Mouse (Mus musculus) thymus, postnatal 25 days (tissue): ENCODE data around the gene Macrod1.
A peak's percentile ranks its signal among the peaks of the same experiment; 100 is the strongest.
"Not testable (repeated sequence)": the region's sequence is repeated elsewhere in the genome, so short reads cannot be mapped to it uniquely, and the experiment has no call there.

Experiments
- DNase-seq: peaks from one replicate; pipeline ENCODE4 v3.0.0; 2022

Gene Macrod1

DNA sequence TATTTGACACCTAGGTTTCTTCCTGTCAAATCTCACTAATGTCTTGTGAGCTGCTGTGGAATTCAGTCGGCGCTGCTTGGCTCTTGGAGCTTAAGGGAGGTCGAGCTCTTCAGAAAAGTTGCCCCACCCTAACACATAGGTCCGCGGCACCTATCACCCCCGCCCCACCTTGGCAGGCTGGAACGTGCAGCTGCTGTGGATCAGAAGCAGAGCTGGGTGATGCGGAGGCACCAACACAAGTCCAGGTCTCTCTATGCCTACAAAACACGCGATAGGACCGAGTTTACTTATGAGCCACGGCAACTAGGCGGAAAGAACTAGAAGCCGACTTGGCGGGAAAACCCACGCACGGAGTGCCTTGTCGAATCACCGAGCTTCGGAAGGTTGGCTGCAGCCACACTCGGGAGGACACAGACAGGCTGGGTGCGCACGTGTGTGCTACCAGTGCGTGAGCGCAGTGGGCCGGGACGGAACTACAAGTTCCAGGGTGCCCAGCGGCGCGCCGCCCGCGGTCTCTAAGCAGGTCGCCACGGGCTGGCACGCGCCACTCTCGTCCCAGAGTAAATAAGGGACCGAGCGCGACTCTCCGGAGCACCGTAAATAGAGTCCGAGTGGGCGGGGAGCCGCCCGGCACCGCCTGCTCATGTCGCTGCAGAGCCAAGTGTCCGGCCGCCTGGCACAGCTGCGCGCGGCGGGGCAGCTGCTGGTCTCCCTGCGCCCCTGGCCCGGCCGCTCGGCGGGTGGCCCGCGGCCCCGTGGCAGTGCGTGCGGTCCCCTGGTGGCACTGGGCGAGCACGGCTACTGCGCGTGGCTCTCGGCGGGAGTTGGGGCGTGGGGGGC lies at the start of gene Macrod1:
TSS of gene Macrod1 (plus strand) at position 563 of the 840 bp plus-strand sequence.
- DNase-seq: peak; percentile 77

DNA sequence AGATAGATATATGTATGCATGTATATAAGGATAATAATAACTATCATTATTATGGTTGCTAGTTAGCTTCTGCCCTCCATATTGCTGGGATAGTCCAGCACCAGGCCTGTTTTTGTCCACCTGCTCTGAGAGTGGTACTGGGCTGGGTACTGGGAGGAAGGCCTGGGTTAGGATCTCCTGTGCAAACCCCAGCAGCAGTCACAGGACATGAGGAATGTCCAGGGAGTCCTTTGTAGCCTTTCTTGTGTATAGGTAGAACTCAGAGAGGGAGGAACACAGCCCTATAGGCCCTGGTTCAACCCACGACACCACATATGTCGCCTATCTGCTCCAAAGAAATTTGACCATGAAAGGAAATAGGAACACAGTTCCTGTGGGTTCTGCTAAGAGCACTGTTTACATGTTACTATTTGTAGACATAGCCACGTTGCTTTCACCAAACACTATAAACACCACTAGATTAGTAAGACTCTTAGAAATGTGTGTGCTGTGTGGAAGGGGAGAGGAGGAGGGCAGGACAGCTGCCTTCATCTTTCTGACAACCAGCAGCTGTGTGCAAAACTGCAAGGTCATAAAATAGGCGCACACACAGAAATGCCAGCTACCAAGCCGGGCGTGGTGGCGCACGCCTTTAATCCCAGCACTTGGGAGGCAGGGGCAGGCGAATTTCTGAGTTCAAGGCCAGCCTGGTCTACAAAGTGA lies 49.6 kb upstream of the Macrod1 start:
- DNase-seq: no peak

DNA sequence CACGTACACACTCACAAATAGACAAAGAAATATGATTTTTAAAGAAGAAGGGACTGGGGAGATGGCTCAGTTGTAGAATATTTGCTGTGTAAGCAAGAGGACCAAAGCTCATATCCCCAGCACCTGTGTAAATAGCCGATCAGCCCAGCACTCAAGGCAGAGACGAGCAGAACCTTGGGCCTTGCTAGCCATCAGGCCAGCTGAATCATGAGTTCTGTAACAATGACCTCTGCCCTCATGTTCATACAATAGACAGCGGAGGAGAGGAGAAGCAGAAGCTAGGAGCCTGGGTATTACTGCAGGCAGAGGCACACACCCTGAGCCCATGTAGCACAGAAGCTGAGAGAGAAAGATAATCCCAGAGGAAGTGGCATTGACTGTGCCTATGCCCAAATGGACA lies 44.2 kb upstream of the Macrod1 start:
- DNase-seq: no peak

DNA sequence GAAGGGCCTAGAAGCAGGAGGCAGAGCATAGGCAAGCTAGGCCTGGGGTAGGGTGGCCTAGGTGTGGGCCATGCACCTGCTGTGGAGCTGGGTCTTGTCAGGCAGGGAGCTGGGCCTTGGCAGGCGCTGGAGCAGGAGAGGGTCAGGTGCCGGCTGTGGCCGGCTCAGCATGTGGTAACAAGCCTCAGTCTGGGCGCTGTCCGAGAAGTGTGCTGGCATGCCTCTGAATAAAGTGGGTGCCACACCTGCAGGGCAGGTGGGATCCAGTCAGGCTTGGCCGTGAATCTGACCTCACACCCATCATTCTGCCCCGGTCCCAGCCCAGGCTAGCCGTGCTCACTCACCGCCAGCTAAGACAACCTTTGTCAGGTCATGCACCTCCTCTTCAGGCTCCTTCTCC lies 42.6 kb upstream of the Macrod1 start:
- DNase-seq: no peak

DNA sequence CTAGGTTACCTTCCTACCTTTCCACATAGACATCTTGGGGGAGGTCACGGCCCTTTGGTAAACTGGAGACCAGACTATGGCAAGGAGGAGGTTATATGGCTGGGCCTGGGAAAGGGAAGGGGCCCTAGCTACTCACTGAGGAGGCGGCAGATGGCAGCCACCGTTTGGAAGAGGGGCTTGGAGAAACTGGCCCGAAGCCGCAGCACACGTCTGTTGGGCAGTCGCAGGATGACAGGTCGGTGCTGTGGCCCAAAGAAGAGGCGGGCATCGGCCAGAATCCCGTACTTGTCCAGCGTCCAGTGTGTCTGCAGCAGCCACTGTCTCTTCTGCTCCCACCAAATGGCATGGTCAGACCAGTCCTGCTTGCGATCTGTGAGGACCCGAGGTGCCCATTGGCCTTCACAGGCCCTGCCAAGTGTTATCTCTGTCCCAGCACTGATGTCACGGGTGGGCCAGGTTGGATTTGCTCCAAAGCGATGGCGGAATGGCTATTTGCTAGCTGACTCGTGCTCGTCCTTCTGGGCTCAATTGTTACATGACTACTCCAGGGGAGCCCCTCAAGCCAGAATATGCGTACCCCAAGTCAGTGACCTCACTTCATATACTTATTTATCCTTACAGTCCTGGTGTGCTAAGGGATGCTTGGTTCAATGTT lies 42.0 kb upstream of the Macrod1 start:
- DNase-seq: no peak

DNA sequence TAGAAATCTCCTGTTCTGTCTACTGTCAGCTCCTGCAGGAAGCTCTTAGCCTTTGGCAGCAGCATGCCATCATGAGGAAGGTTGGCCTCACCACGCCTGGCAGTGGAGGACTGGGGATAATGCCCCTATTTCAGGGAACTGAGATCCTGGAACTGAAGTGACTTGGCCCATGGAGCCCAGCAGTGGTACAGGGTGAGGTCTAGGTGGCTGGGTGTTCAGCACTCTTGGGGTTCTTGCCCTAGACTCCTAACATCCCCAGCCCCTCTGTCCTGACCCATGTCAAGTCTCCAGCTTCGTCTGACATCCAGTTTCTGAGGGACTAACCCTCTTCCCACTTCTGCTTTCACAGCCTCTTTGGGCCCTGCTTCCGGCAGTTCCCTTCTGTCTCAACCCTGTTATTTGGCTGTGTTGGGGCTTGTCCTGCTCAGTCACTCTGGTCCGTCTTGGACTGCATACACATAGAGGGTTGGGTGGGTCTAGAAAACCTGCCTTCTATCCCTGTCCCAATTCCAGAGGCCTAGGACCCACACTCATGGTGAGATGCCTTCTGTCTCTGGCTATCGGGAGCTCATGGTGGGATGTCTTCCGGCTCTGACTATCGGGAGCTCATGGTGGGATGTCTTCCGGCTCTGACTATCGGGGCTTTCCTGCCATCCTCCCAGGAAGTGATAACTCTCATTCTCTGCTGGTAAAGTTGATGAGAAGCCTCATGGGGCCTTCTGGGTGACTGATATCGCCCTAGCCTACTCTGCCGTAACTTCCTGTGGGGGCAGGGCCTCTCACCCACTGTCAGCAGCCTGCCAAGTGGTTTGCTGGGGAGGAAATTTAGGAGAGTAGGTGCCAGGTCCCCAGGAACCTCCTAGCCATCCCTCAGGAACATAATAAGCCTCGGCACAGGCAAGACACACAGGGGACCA lies 38.8 kb upstream of the Macrod1 start:
- DNase-seq: peak; percentile 66

DNA sequence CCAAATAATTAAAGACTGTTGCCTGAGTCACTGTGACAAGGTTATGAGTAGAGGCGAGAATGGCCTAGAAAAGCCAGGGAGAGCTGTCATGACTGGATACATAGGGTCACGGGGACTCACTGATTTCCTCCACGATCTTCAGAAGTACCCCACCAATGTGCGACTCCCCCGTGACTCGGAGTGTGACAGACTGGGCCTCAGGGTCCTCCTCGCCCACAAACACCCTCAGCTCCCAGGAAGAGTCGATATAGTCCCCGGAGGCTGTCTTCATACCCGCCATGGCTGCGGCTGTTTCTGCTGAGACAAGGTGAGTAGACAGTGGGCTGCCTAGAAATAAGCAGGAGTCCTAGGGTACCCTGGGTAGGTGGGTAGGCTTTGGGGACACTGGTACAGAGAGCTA lies 38.1 kb upstream of the Macrod1 start:
- peak; percentile 46 for DNase-seq

DNA sequence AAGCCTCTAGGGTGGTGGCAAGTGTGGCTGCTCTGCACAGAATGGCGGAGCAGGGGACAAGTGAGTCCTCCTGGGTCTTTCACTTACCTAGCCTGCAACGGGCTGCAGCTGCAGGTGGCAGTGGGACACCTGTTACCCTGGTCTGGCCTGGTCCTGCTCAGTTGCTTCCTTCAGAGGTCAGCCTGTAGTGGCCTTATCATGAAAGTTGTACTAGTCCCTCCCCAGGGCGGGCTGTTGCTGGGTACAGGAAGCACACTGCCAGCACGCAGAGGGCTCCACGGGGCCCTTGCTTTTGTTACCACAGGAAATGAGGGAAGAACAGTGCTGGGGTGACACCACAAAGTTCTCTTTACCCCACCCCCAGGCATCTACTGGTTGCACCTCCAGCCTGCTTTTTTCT lies 37.4 kb upstream of the Macrod1 start, which contains the start of gene Fermt3:
TSS of gene Fermt3 (minus strand) at position 279 of the 400 bp plus-strand sequence.
- DNase-seq: peak; percentile 87

DNA sequence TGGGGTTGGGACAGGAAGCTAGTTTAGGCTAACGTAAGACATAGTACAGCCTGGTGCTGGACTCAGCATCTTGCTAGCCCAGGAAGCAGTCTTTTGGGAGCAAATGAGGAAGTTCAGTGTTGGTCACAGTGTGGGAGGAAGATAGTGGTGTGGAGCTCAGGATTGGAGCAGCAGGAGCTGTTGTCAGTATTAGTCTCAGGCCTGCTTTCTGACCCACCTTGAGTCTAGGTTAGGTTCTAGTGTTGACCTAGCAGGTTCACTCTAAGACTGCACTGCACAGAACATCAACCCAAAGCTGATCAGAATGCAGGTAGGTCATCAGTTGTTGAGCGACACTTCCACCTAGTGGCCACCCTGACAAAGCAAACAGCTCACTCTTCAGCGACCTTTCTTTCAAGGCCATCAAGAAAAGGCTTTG lies 36.4 kb upstream of the Macrod1 start:
- DNase-seq: peak; percentile 81

DNA sequence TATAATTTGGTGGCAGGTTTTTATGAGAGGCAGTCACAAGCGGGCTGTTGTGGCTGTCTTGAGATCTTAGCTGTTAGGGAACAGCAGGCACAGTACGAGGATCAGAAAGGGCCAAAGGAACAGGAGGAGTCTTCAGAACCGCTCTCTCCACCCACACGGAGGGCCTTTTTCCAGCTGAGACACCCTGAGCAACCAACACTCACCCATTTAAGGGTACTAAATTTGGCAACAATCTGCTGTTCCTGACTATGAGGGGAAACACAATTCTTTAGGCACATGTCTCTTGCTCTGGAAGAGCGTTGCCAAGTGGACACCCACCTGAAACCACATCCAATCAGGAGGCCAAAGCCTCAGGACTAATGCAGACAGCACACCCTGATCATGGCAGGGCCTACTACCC lies 27.1 kb upstream of the Macrod1 start:
- no peak for DNase-seq

DNA sequence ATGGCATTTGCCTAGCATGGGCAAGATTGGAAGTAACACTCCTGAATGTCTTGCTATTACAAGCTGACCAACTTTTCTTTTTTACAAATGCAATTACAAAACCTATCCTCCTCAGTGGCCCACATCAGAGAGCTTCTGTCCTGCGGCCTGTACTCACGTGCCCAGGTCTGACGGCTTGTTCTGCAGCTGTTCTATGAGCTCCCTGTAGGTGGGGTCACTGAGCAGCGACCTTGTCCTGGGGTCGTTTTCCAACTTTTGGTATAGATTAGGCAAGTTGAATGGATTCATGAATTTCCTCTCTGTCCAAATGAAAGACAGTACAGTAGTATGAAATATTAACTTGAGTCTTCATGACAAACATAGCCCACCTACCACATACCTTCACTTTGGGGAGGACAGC lies 22.6 kb upstream of the Macrod1 start:
- no peak for DNase-seq

DNA sequence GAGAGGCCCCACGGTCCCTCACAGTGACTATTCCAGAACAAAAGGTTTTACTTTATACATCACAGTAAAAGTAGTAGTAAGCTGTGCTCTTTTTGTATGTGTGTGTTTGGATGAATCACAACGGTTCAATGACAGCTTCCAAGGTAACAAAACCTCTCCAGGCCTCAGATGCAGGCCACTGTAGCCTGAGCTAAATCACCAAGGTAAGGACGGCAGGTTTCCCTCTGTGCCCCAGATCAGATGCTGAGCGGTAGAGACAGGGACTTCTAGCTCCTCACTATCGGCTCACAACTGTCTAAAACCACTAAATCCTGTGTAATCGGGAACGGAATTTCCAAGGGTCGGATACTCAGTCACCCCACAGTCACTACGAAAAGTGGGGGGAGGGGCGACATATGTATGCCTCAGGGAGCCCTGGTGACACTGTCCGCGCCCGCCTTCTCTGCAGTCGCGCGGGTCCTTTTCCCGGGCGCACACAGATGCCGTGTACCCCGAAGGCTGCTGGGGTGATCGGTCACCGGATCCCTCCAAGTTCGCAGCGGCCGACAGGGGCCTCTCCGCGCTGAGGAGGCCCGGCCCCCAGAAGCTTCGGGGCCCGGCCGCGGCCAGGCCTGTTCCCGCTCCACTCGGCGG lies 17.4 kb upstream of the Macrod1 start:
- DNase-seq: peak; percentile 64

DNA sequence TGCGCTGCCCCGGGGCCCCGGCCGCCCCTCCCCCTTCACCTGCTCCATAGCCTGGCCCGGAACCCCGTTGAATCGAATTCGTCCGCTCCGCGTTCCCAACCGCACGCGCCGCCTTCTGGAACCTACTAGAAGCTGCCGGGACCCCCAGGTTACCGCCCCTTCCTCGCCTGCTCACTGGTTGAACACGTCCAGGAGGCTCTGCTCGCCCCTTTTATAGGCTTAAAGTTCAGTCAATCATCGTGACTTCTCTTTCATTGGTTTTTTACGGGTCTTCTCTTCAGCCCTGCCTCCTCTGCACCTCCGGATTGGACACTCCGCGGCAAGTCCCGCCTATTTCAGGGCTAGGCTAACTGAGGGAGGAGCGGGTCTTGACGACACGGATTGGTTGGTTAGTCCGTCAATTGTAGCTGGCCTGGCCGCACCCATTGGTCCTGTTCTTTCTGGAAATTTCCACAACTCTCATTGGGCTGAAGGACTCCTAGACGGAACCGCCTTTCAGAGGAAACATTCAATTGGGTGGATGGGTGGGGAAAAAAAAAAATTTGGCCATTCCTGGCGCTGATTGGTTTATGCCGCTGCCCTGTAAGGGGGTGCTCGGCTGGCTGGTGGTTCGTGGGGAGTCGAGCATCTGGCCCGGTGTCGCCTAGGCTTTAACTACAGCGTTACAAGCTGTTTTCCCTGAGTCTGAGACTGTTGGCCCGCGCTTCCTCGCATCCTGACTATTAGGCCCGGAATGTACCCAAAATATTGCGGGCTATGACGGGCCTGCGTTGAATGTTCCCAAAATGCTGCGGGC lies 16.6 kb upstream of the Macrod1 start, which contains the start of gene Stip1:
TSS of gene Stip1 (minus strand) at position 127 of the 796 bp plus-strand sequence.
- DNase-seq: peak; percentile 99

DNA sequence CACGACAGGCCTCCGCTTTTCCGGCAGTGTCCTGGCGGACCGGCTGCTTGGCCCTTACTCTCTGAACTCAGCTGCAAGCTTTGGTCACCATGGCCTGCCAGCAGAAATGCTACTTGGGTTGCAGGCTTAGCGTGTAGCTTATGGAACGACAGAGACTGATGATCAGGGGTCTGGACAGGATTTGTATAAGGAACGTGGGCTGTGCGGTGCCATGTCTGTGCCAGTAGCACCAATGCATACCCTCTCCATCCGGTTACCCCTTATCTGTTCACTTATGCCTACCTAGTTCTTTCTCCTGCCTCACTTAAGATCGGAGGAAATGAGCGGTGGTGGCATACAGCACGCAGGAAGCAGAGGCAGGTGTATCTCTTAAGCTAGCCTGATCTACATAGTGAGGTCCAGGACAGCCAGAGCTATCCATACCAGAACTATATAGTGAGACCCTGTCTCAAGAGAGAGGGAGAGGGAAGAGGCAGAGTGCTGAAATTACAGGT lies 15.9 kb upstream of the Macrod1 start:
- DNase-seq: no peak

DNA sequence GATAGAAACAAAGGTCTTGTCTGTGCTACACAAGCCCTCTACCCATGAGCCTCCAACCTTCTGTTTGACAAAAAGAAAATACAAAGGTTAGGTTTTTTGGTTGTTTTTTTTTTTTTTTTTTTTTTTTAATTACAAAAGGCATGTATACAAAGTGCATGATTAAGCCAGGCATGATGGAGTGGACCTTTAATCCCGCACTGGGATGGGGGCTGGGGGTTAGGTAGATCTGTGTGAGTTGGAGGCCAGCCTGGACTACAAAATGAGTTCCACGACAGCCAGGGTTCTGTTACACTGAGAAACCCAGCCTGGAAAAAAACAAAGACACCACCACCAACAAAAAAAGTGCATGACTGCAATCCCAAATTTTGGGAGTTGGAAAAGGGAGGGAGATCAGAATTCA lies 15.4 kb upstream of the Macrod1 start:
- no peak for DNase-seq

DNA sequence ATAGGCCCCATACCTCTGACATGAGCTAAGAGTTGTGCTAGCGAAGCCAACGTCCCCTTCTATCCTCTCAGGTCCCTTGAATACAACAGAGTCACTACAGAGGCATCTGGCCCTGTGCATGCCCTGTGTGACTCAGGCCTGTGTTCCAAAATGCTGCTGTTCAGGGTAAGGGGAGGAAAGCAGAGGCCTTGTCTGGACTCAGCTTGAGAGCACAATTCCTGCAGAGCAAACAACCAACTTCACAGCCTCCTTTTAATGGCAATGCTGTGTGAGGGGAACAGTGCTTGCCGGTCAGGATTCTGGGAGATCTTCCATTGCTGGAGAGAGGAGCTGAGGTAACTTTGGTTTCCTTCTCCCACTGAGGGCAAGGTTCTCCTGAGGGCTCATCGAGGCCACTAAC lies 12.3 kb upstream of the Macrod1 start:
- DNase-seq: no peak

DNA sequence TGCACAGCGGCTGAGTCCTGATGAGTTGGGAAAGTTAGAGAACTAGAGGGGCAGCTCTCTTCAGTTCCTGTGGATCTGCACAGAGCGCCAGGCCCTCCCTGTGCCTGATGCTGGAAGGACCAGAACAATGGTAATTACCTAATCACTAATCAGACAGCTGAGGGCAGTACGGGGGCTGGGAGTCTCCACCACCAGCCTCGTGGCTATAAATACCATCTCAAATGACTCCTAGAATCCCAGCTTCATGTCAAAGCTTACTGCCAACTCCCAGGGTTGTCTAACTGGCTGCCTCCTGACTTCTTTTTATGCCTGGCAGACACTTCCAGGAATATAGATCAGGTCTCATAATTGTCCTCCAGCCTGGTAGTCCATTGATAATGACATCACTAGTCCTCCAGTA lies 11.9 kb upstream of the Macrod1 start:
- no peak for DNase-seq

DNA sequence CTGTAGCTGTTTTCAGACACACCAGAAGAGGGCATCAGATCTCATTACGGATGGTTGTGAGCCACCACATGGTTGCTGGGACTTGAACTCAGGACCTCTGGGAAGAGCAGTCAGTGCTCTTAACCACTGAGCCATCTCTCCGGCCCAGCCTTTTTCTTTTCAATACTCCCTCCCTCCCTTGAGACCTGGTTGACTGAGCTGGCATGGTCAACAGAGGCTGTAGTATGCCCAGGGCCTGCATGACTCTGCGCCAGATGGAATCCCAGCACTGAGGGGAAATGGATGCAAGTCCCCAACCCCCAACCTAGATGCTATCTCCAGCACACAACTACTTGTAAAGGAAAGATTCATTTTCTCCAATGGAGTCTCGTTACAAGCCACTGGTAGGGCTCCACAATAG lies 3.2 kb upstream of the Macrod1 start:
- not testable (repeated sequence) for DNase-seq

DNA sequence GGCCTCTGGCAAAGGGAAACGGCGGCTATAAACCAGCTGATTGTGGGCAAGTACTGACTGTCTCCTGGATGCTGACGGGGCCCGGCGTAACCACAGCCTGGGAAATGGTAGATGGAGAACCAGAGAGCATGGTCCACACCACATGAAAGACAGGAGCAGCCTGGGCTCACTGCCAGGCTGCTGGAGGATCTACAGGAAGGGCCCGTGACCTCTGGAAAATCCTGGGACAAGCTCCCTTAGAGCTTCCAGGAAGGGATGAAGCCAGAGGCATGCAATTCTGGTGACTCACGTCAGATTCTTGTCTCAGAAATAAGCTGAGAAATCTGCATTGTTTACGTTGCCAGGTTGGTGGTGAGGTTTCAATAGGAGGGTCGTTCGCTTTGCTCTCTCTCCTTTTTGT lies 1.8 kb upstream of the Macrod1 start:
- DNase-seq: no peak

DNA sequence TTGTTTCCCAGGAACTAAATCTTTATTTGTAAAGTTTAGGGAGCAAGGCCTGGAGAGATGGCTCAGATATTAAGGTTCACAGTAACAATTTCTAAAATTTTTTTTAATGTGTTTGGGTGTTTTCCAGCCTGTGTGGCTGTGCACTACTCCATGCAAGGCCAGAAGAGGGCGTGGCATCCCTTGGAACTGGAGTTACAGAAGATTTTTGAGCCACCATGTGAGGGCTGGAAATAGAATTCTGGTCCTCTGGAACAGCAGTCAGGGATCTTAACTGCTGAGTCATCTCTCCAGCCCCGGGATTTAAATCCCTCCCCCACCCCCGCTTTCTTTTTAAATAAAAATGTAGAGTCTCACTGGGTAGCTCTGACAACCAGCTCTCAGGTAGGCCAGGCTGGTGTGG lies 1.4 kb upstream of the Macrod1 start:
- no peak for DNase-seq

DNA sequence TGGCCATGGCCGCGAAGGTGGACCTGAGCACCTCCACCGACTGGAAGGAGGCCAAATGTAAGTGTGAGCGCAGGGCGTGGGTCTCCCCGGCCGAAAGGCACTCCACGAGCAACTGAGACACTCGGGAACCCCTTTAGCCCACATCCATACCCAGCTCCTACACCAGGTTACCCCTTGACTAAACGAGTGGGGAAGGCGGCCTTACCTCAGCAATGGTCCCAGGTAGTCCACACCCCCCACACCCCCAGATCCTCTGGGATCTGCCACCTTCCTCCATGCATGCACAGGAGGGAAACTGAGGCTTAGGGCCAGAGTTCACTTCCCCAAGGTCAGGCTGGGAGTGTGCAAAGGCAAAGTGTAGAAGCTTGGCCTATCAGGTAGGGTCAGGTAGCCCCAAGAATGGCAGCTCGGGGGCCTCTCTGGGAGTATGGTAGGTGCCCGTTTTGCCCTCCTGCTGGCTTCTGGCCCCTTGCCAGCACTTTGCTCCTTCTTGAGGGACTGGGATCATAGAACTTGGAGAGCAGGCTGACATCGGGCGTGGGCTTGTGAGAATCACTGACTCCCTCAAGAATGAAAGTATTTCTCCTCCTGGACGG lies 614 bp downstream of the Macrod1 start:
- no peak for DNase-seq
